Mouse (Mus musculus) cortical plate, adult 2 months (tissue): ENCODE data around the gene St8sia1. TPM values are rescaled to one million over a fixed set of nuclear protein-coding genes. Genes with fewer than 3 reads are reported as not detected.

Experiments used
- H3K27ac ChIP-seq: fragments of 200-500 bp; 2 replicates; pipeline ENCODE4 v1.5.1; 2012; ENCODE audit warnings: low read length, control low read depth, inconsistent platforms; ENCODE audit not compliant: insufficient read depth
- H3K4me1 ChIP-seq: fragments of 200-500 bp; 2 replicates; pipeline ENCODE4 v1.6.1; 2011; ENCODE audit warnings: low read length; ENCODE audit not compliant: control insufficient read depth, insufficient read depth
- H3K4me3 ChIP-seq: fragments of 200-500 bp; 2 replicates; pipeline ENCODE4 v1.5.1; 2011; ENCODE audit warnings: mild to moderate bottlenecking, low read length, control low read depth; ENCODE audit not compliant: insufficient read depth
- CTCF ChIP-seq: fragments of 200-500 bp; IDR thresholded peaks from 2 replicates; pipeline ENCODE4 v1.5.1; 2011; ENCODE audit warnings: mild to moderate bottlenecking, control low read depth, low read length; ENCODE audit not compliant: insufficient read depth; ENCODE audit errors: extremely low read depth
- POLR2A ChIP-seq: fragments of 200-500 bp; IDR thresholded peaks from 2 replicates; pipeline ENCODE4 v1.6.1; 2011; ENCODE audit warnings: mild to moderate bottlenecking, low read length, control low read depth; ENCODE audit not compliant: insufficient read depth; ENCODE audit errors: extremely low read depth
- polyA plus RNA-seq: library from polyadenylated mRNA; depleted of rRNA; stranded (reverse); fragments of >200 nt; gene quantifications from 2 replicates; pipeline ENCODE4 v1.2.3, GENCODE M21; 2012

Gene St8sia1
- polyA plus RNA-seq, 1 experiment, result 9.0 TPM

GRCm38 (mm10) chr6:142855761-142856160 is 108.5 kb downstream of the St8sia1 start:
- H3K4me3 ChIP-seq, result no peak overlapping the region
- no peaks in the 10 kb centered on the region; the same call in 1 of the 2 replicates for H3K4me1 ChIP-seq
- H3K27ac ChIP-seq, result no peak overlapping the region
- TF ChIP-seq CTCF (no peak), POLR2A (no peak)

- peaks cover 2% of the 10 kb centered on the region for H3K4me1 ChIP-seq
- TF ChIP-seq CTCF (no peak), POLR2A (no peak)
- no peak overlapping the region for H3K27ac ChIP-seq
- no peak overlapping the region for H3K4me3 ChIP-seq
These were observed 111.6 kb downstream of the St8sia1 start for GRCm38 (mm10) chr6:142852419-142853377.

DNA sequence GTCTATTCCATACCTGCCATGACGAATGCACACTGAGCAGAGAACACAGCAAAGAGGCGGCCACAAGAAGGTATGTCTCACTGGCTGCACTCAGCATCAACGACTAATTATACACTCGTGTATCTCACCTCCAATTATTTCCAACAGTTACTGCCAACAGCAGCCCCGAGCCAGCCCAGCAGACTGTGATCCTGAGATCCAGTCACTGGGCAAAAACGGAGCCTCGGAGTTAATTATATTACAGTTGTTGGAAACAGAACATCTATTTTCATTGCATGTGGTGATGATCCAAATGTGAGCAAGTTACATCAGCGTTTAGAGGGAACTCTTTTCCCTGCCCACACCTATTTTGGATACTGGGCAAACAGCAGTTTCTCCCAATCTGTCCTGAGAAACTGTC is 113.8 kb downstream of the St8sia1 start:
- Histone ChIP-seq H3K4me3 (no peak overlapping the region), H3K27ac (no peak overlapping the region), H3K4me1 (peaks cover 2% of the 10 kb centered on the region)
- no peak for TF ChIP-seq POLR2A
- no peak for TF ChIP-seq CTCF

GRCm38 (mm10) chr6:142849326-142849725 is 114.9 kb downstream of the St8sia1 start:
- TF ChIP-seq POLR2A (no peak), CTCF (no peak)
- H3K4me1 ChIP-seq, result peaks cover 2% of the 10 kb centered on the region
- no peak overlapping the region for H3K27ac ChIP-seq

GRCm38 (mm10) chr6:142847914-142848674 is 116.2 kb downstream of the St8sia1 start:
- TF ChIP-seq CTCF, result no peak
- no peak for TF ChIP-seq POLR2A
- Histone ChIP-seq H3K4me1 (peaks cover 2% of the 10 kb centered on the region; the same call in 1 of the 2 replicates), H3K27ac (no peak overlapping the region), H3K4me3 (no peak overlapping the region)

More at GRCm38 (mm10) chr6:142849326-142849725, 114.9 kb downstream of the St8sia1 start:
- H3K4me3 ChIP-seq, result no peak overlapping the region

DNA sequence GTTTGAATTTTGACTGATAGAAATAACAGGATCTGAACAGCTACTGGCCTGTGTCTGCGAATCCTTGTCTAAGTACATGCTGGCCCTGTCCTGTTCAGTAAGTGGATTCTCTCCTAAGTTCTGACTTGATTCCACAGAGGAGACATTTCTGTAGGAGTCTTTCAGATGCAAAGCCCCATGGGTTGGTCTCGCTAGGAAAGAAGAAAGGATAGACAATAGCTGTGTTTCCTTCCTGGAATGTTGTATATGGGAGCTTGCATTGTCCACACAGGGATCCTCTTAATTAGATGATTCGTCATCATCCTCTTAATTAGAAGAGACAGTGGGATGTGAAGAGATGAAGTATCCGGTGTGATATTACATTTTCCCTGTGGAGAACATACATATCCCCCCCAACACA is 117.4 kb downstream of the St8sia1 start:
- Histone ChIP-seq H3K27ac (no peak overlapping the region), H3K4me1 (peaks cover 2% of the 10 kb centered on the region; the same call in 1 of the 2 replicates), H3K4me3 (no peak overlapping the region)
- no peak for TF ChIP-seq CTCF
- TF ChIP-seq POLR2A, result no peak

DNA sequence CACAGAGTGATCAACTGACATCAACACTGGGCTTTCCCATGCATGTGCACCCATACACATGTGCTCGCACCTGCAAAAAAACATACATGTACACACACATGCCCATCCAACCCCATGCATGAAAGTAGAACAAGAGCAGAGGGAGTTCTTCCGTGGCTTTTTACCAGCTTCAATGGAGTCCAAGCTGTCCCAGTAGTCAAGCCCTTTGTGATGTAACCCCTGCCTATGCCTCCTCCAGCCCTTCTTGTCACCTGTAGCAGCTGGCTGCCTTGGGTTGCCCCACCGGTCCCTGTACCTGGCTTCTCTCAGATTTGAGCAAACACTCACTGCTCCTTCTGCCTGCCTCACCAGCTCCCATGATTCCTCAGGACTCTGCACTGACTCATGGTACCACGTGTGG is 119.2 kb downstream of the St8sia1 start:
- Histone ChIP-seq H3K27ac (no peak overlapping the region), H3K4me1 (no peaks in the 10 kb centered on the region), H3K4me3 (no peak overlapping the region)
- TF ChIP-seq POLR2A, result no peak
- TF ChIP-seq CTCF, result no peak

DNA sequence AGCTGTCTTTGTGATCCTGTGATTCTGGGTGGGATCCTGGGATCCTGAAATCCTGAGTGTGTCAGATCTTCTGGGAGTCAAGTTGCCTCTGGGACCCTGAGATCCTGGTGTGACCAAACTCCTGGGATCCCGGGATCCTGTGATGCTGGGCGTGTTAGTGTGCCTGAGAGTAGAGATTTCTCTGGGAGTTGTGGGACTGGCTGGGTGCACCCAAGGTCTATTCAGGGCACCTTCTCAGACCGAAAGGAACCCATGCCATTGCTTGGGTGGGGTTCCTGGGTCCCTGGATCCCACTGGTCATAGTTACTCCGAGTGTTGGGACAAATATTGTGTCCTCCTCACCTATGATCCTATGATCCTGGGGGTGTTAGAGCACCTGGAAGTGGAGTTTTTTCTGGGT is 120.2 kb downstream of the St8sia1 start:
- Histone ChIP-seq H3K4me1 (no peaks in the 10 kb centered on the region), H3K4me3 (no peak overlapping the region), H3K27ac (no peak overlapping the region)
- TF ChIP-seq CTCF, result no peak
- no peak for TF ChIP-seq POLR2A

DNA sequence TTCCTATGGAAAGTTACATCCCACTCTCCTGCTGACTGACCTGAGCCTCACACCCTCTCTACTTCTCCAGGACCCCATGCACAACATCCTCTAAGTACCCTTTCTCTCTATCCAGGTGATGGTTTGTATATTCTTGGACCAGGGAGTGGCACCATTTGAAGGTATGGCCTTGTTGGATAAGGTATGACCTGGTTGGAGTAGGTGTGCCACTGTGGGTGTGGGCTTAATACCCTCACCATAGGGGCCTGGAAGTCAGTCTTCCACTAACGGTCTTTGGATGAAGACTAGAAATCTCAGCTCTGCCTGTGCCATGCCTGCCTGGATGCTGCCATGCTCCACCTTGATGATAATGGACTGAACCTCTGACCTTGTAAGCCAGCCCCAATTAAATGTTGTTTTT is 125.8 kb downstream of the St8sia1 start:
- Histone ChIP-seq H3K27ac (no peak overlapping the region), H3K4me1 (no peaks in the 10 kb centered on the region), H3K4me3 (no peak overlapping the region)
- TF ChIP-seq POLR2A (no peak), CTCF (no peak)
